Mouse (Mus musculus) kidney, adult 8-10 months (tissue): Measurements from ENCODE around the gene Igsf9.
A peak's percentile ranks its signal among the peaks of the same experiment; 100 is the strongest.

Experiments
- DNase-seq, 2 experiments: peaks; one replicate each; pipeline ENCODE4 v3.0.0; 2022

Gene Igsf9

GRCm38 (mm10) chr1:172469373-172469772 lies 12.2 kb upstream of the Igsf9 start:
- DNase-seq, result peak; percentile 28 to 64

- DNase-seq, result no peak
Measured at GRCm38 (mm10) chr1:172469810-172470448, 11.7 kb upstream of the Igsf9 start.

- no peak for DNase-seq
Measured at GRCm38 (mm10) chr1:172472909-172473308, 8.7 kb upstream of the Igsf9 start.

GRCm38 (mm10) chr1:172474196-172474595 lies 7.4 kb upstream of the Igsf9 start:
- DNase-seq, result no peak

GRCm38 (mm10) chr1:172475054-172475741 lies 6.4 kb upstream of the Igsf9 start, which contains the start of gene Slamf9:
Gene Slamf9, plus strand, starts transcription at chr1:172475358.
- no peak for DNase-seq

GRCm38 (mm10) chr1:172478020-172478419 lies 3.6 kb upstream of the Igsf9 start:
- DNase-seq, result no peak

- DNase-seq, result no peak
Measured at GRCm38 (mm10) chr1:172480376-172480775, 1.2 kb upstream of the Igsf9 start.

- DNase-seq, result no peak
Measured at GRCm38 (mm10) chr1:172481111-172481510, 477 bp upstream of the Igsf9 start.

- DNase-seq, result peak; percentile 59 to 66
Measured at GRCm38 (mm10) chr1:172482518-172483360, 1.2 kb downstream of the Igsf9 start.

- no peak for DNase-seq
Measured at GRCm38 (mm10) chr1:172483361-172483660, 1.7 kb downstream of the Igsf9 start.

GRCm38 (mm10) chr1:172484236-172484635 lies 2.6 kb downstream of the Igsf9 start:
- DNase-seq, result no peak

GRCm38 (mm10) chr1:172484671-172485070 lies 3.1 kb downstream of the Igsf9 start:
- no peak for DNase-seq

GRCm38 (mm10) chr1:172485821-172486220 lies 4.2 kb downstream of the Igsf9 start:
- no peak for DNase-seq

GRCm38 (mm10) chr1:172486236-172486635 lies 4.6 kb downstream of the Igsf9 start:
- DNase-seq, result no peak

GRCm38 (mm10) chr1:172486651-172487050 lies 5.1 kb downstream of the Igsf9 start:
- no peak for DNase-seq

- DNase-seq, result no peak
Measured at GRCm38 (mm10) chr1:172487859-172488258, 6.3 kb downstream of the Igsf9 start.

- DNase-seq, result no peak
Measured at GRCm38 (mm10) chr1:172488831-172489230, 7.2 kb downstream of the Igsf9 start.

GRCm38 (mm10) chr1:172489585-172490250 lies 8.1 kb downstream of the Igsf9 start:
- no peak for DNase-seq

- peak; percentile 84 to 91 for DNase-seq
Measured at GRCm38 (mm10) chr1:172490261-172490661, 8.7 kb downstream of the Igsf9 start.

- peak in 1 of 2 experiments; percentile 45 for DNase-seq
Measured at GRCm38 (mm10) chr1:172492047-172492446, 10.5 kb downstream of the Igsf9 start.

- no peak for DNase-seq
Measured at GRCm38 (mm10) chr1:172493516-172493915, 11.9 kb downstream of the Igsf9 start.

- DNase-seq, result no peak
Measured at GRCm38 (mm10) chr1:172496030-172496429, 14.4 kb downstream of the Igsf9 start.

- DNase-seq, result no peak
Measured at GRCm38 (mm10) chr1:172497428-172497827, 15.8 kb downstream of the Igsf9 start.
